Mouse (Mus musculus) limb, embryonic 11.5 days (tissue): ENCODE data around the gene Olfr1357. TPM values are rescaled to one million over a fixed set of nuclear protein-coding genes. Genes with fewer than 3 reads are reported as not detected.

Experiments used
- ATAC-seq: fragments of 200-750 bp; cut with Nextera tagmentation; 2 replicates; pipeline ENCODE4 v1.8.0; 2017; ENCODE audit warnings: low read depth; ENCODE audit not compliant: insufficient number of reproducible peaks, low FRiP score, low TSS enrichment
- DNase-seq: peaks from one replicate; pipeline ENCODE4 v3.0.0-alpha.2; 2015; ENCODE audit warnings: low spot score
- H3K27ac ChIP-seq: fragments of 300-500 bp; sonication (generic); replicated peaks from 2 replicates; pipeline ENCODE4 v1.5.1; 2014; ENCODE audit warnings: low read depth, mild to moderate bottlenecking, low read length
- H3K27me3 ChIP-seq: fragments of 300-500 bp; sonication (generic); 2 replicates; pipeline ENCODE4 v1.6.1; 2014; ENCODE audit warnings: mild to moderate bottlenecking, low read length, mixed read lengths; ENCODE audit not compliant: control insufficient read depth, insufficient read depth
- H3K36me3 ChIP-seq: fragments of 300-500 bp; sonication (generic); 2 replicates; pipeline ENCODE4 v1.6.1; 2014; ENCODE audit warnings: mild to moderate bottlenecking, low read length, moderate library complexity, mixed read lengths; ENCODE audit not compliant: control insufficient read depth, insufficient read depth
- H3K4me1 ChIP-seq: fragments of 300-500 bp; sonication (generic); 2 replicates; pipeline ENCODE4 v1.6.1; 2014; ENCODE audit warnings: low read length, mixed read lengths; ENCODE audit not compliant: control insufficient read depth, insufficient read depth
- H3K4me2 ChIP-seq: fragments of 300-500 bp; sonication (generic); 2 replicates; pipeline ENCODE4 v1.6.1; 2014; ENCODE audit warnings: low read depth, mild to moderate bottlenecking, moderate library complexity; ENCODE audit not compliant: severe bottlenecking
- H3K4me3 ChIP-seq: fragments of 300-500 bp; sonication (generic); 2 replicates; pipeline ENCODE4 v1.5.1; 2014; ENCODE audit warnings: low read depth, low read length
- H3K9ac ChIP-seq: fragments of 300-500 bp; sonication (generic); 2 replicates; pipeline ENCODE4 v1.6.1; 2014; ENCODE audit warnings: mild to moderate bottlenecking, low read length
- H3K9me3 ChIP-seq: fragments of 300-500 bp; sonication (generic); 2 replicates; pipeline ENCODE4 v1.6.1; 2016; ENCODE audit warnings: low read length; ENCODE audit not compliant: control insufficient read depth
- WGBS: fragments of 180-500 bp; shearing (Covaris S2); extraction: QIAGEN DNeasy Blood & Tissue Kit; methylation state at CpG from one replicate; pipeline ENCODE4 v1.1.7; 2014; 5-methylcytosine and 5-hydroxymethylcytosine counted together
- polyA plus RNA-seq: library from polyadenylated mRNA; unstranded; fragments of >200 nt; fragmentation: Nextera tagmentation; extraction: Ambion mirVana; gene quantifications from 2 replicates; pipeline ENCODE4 v1.2.1, GENCODE M21; 2014

The Olfr1357 gene
- polyA plus RNA-seq, 1 experiment from 2014 or later, result not detected

DNA sequence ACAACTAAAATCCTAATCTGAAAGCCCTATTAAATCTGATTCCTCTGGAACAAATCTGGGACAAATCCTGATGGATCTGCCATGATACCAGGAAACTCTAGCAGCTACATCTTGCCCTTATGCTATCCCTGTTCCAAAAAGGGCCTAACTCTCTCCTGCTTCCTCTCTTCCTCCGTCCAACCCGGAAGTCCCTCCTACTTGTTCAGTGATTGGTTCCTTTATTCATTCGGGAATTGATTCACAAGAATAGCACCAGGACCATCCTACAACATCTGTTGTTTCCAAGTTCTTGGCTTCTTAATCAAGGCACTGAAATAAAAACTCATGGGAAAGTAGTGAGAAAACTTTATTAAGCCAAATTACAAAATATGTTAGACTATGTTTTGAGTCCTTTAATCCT lies 48.7 kb downstream of the Olfr1357 start:
- 85% methylated on average over 3 of the region's 3 CpGs for WGBS
- no peak for DNase-seq

DNA sequence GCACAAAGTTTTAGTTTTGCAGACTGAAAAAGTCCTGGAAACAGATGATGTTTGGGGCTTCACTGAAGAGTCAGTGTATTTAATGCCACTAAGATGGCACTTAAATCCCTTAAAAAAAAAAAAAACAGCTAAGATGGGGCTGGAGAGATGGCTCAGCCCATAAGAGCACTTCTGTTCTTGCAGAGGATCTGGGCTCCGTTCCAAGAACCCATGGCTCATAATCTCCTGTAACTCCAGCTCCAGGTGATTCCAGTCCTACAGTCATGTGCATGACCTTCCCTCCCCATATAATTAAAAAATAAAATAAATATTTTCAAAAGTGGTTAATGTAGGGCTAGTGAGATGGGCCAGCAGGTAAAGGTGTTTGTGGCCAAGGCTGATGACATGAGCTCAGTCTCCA lies 52.8 kb downstream of the Olfr1357 start:
- no peak for ATAC-seq
- H3K9me3 ChIP-seq, result no peaks in the 10 kb centered on the region
- H3K4me2 ChIP-seq, result no peak overlapping the region
- 88% methylated on average over 1 of the region's 1 CpGs for WGBS
- H3K36me3 ChIP-seq, result no peaks in the 10 kb centered on the region
- H3K4me1 ChIP-seq, result no peaks in the 10 kb centered on the region
- no peak for DNase-seq
- no peak overlapping the region for H3K9ac ChIP-seq
- H3K4me3 ChIP-seq, result no peak overlapping the region
- no peak overlapping the region for H3K27ac ChIP-seq
- H3K27me3 ChIP-seq, result no peaks in the 10 kb centered on the region

More for the DNA sequence above, 48.7 kb downstream of the Olfr1357 start:
- no peak for ATAC-seq
- no peaks in the 10 kb centered on the region for H3K36me3 ChIP-seq
- no peaks in the 10 kb centered on the region for H3K4me1 ChIP-seq
- H3K9ac ChIP-seq, result no peak overlapping the region
- no peaks in the 10 kb centered on the region for H3K9me3 ChIP-seq
- H3K27me3 ChIP-seq, result no peaks in the 10 kb centered on the region
- H3K4me3 ChIP-seq, result no peak overlapping the region
- no peak overlapping the region for H3K4me2 ChIP-seq
- H3K27ac ChIP-seq, result no peak overlapping the region

Other genes with a start within 250 kb of the Olfr1357 start
- 272 and 283 TPM in 2 replicates for gene Rrp1, start 205.0 kb downstream of the Olfr1357 start, polyA plus RNA-seq
- 169 TPM in 2 replicates for gene Cstb, start 192.4 kb downstream of the Olfr1357 start, polyA plus RNA-seq
- gene Pdxk, start 153.1 kb downstream of the Olfr1357 start, polyA plus RNA-seq, result 8.3 and 9.2 TPM in 2 replicates
- not detected in 2 replicates for gene Olfr1358, start 100.6 kb downstream of the Olfr1357 start, polyA plus RNA-seq
- gene Ilvbl, start 43.7 kb downstream of the Olfr1357 start, polyA plus RNA-seq, result 24.6 and 29.2 TPM in 2 replicates
- 19.9 and 22.6 TPM in 2 replicates for gene Syde1, start 26.1 kb downstream of the Olfr1357 start, polyA plus RNA-seq
- 0.17 and 0.18 TPM in 2 replicates for gene Casp14, start 100.2 kb upstream of the Olfr1357 start, polyA plus RNA-seq
- gene Ccdc105, start 135.0 kb upstream of the Olfr1357 start, polyA plus RNA-seq, result not detected in 2 replicates
- 0.33 and 1.1 TPM in 2 replicates for gene Slc1a6, start 162.4 kb upstream of the Olfr1357 start, polyA plus RNA-seq
- not detected in 2 replicates for gene Olfr1356, start 234.1 kb upstream of the Olfr1357 start, polyA plus RNA-seq